Mouse (Mus musculus) midbrain, embryonic 10.5 days (tissue): Measurements from ENCODE around the gene Braf. TPM values are rescaled to one million over a fixed set of nuclear protein-coding genes. Genes with fewer than 3 reads are reported as not detected.
A peak's percentile ranks its signal among the peaks of the same experiment; 100 is the strongest.
"Not testable (repeated sequence)": the region's sequence is repeated elsewhere in the genome, so short reads cannot be mapped to it uniquely, and the experiment has no call there.

ENCODE experiments used
- DNase-seq: peaks from one replicate; pipeline ENCODE4 v3.0.0-alpha.2; 2017; ENCODE audit warnings: low spot score
- H3K27ac ChIP-seq: fragments of 300-500 bp; sonication (generic); replicated peaks from 2 replicates; pipeline ENCODE4 v1.5.1; 2016; ENCODE audit warnings: mild to moderate bottlenecking
- H3K27me3 ChIP-seq: fragments of 300-500 bp; sonication (generic); 2 replicates; pipeline ENCODE4 v1.6.1; 2016; ENCODE audit warnings: low read depth, mild to moderate bottlenecking; ENCODE audit not compliant: poor library complexity, severe bottlenecking
- H3K36me3 ChIP-seq: fragments of 300-500 bp; sonication (generic); 2 replicates; pipeline ENCODE4 v1.6.1; 2016; ENCODE audit warnings: mild to moderate bottlenecking, moderate library complexity
- H3K4me1 ChIP-seq: fragments of 300-500 bp; sonication (generic); 2 replicates; pipeline ENCODE4 v1.6.1; 2016
- H3K4me3 ChIP-seq: fragments of 300-500 bp; sonication (generic); 2 replicates; pipeline ENCODE4 v1.5.1; 2016; ENCODE audit warnings: mild to moderate bottlenecking, moderate library complexity
- H3K9me3 ChIP-seq: fragments of 300-500 bp; sonication (generic); replicated peaks from 2 replicates; pipeline ENCODE4 v1.6.1; 2016; ENCODE audit warnings: mild to moderate bottlenecking
- WGBS: fragments of 180-500 bp; shearing (Covaris S2); methylation state at CpG from one replicate; pipeline ENCODE4 v1.1.7; 2016; 5-methylcytosine and 5-hydroxymethylcytosine counted together
- polyA plus RNA-seq: library from polyadenylated mRNA; unstranded; fragments of >200 nt; fragmentation: Nextera tagmentation; extraction: Ambion mirVana; gene quantifications from 2 replicates; pipeline ENCODE4 v1.2.1, GENCODE M21; 2016

The Braf gene
- 17.9 and 19.0 TPM in 2 replicates for polyA plus RNA-seq

DNA sequence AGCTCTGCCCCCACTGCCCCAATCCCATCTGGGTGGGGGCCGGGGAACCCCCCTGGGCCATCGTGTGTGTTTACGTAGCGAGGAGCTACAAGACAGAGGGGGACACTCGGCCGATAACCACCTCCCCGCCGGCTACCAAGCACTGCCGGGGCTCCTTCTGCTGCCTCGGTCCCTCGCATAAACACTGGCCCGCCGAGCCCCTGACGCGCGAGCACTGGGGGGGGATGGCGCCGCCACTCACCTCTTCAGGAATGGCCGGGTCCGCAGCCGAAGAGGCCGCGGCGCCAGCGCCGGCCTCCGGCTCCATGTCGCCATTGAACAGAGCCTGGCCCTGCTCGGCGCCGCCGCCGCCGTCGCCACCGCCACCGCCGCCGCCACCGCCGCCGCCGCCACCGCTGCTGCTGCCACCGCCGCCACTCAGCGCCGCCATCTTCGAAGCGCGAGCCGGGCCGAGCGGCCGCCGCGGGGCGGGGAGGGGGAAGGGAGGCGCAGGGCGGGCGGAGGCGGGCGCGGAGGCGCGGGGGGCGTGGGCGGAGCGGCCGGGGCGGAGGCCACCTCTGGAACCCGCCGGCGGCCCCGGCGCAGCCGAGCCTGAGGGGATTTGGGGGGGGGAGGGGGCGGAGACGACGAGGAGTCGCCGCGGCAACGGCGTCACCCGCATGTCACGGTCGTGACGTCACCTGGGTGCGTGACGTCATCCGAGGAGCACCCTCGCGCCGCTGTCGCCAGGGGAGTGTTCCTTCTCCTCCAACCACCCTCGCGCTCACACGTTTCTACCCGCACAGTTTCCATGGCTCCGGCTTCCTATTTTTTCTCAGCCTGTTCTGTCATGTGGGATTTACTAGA lies at the start of gene Braf:
Braf (minus strand) TSS at position 598 of the 846 bp plus-strand sequence.
- WGBS: 1% methylated on average over 93 of the region's 101 CpGs
- Histone ChIP-seq H3K36me3 (no peaks in the 10 kb centered on the region), H3K4me3 (peak within 1 kb of the TSS; percentile 95), H3K9me3 (no peaks in the 10 kb centered on the region), H3K4me1 (peaks cover 30% of the 10 kb centered on the region), H3K27ac (peak within 1 kb of the TSS; percentile 97), H3K27me3 (no peaks in the 10 kb centered on the region)
- peak; percentile 90 for DNase-seq

DNA sequence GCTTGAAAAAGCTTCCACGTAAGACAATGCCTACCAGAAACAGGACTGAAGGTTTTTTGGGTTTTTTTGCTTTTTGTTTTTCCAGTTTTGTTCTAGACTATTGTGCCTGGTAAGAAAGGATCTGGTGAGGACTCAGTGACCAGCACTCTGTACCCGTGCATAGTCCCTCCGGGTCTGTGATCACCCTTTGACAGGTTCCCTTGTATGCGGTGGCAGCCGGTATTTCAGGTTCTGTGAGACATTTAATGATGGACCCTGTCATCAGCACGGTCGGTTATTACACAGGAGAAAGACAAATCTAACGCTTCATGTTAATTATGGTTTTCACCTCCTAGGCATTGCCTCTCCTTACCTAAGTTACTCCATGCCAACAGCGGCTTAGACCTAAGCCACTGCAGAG lies 49.8 kb upstream of the Braf start:
- 90% methylated on average over 9 of the region's 9 CpGs for WGBS

DNA sequence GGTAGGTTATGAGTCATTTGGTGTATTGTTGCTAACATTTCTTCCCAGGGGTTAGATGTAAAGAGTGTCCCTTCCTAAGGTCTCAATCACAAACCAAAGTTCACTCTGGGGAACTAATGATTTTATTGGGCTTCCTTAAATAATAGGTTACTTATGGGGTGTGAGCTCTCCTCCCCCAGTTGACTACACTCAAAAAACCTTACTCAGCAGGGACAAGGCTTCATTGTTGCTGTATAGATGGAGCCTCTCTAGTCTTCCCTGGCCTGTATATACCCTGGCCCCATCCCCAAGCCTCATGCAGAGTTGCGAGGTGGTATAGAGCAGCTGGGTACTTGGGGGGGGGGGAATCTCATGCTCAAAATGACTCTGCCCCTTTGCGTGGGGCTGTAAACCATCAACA lies 32.0 kb upstream of the Braf start:
- Histone ChIP-seq H3K27me3 (no peaks in the 10 kb centered on the region), H3K9me3 (no peaks in the 10 kb centered on the region), H3K27ac (no peak overlapping the region), H3K36me3 (no peaks in the 10 kb centered on the region), H3K4me1 (no peaks in the 10 kb centered on the region), H3K4me3 (no peak overlapping the region)
- 98% methylated on average over 2 of the region's 2 CpGs for WGBS
- DNase-seq: no peak

More for the DNA sequence above, 49.8 kb upstream of the Braf start:
- Histone ChIP-seq H3K27me3 (no peaks in the 10 kb centered on the region), H3K9me3 (no peaks in the 10 kb centered on the region), H3K27ac (no peak overlapping the region), H3K4me1 (peaks cover 10% of the 10 kb centered on the region; the same call in 1 of the 2 replicates), H3K4me3 (no peak overlapping the region), H3K36me3 (no peaks in the 10 kb centered on the region)
- no peak for DNase-seq

DNA sequence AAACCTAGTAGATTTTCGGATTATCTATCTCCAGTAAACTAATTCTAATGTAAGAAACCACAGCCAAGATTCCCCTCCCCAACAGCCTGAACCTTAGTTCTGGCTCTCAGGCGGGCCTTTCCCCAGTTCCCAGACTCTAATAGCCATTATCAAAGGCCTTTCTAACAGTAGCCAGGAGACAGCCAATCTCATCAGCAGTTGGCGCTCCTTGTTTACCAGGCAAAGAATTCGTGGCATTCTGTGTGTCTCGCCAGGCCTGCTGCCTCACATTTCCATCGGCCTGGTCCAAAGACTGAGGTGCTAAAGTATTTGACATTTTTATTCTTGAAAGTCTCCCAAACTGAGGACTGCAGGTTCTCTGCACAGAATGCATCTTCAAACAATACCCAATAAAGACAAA lies 24.6 kb upstream of the Braf start:
- DNase-seq: no peak
- Histone ChIP-seq H3K36me3 (no peaks in the 10 kb centered on the region), H3K9me3 (no peaks in the 10 kb centered on the region), H3K27me3 (no peaks in the 10 kb centered on the region), H3K27ac (0 out of 2 replicates have a peak overlapping the region, but pooled peaks have one; percentile 13), H3K4me1 (0 out of 2 replicates have a peak, but pooled peaks cover 5% of the 10 kb centered on the region), H3K4me3 (no peak overlapping the region)
- 25% methylated on average over 6 of the region's 6 CpGs for WGBS

DNA sequence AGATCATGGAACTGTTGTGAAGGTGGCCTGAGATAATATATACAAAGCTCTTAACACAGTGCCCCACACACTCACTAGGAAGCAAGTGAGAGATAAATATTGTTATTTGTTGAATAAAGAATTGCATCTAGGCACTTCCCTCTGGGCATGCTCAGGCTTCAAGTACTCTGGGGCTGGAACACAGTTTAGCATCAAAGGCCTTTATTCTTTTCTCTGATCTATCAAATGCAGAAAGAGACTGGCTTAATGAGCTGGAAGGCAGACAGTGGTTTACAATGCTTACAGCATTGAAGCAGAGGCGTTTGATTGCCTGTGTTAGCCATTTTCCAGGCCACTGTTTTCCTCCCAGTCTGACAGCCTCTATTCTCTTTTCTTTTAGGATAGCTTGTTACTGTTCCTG lies 21.8 kb upstream of the Braf start:
- Histone ChIP-seq H3K4me1 (0 out of 2 replicates have a peak, but pooled peaks cover 5% of the 10 kb centered on the region), H3K36me3 (no peaks in the 10 kb centered on the region), H3K27ac (no peak overlapping the region), H3K4me3 (no peak overlapping the region), H3K9me3 (no peaks in the 10 kb centered on the region), H3K27me3 (no peaks in the 10 kb centered on the region)
- no peak for DNase-seq
- 52% methylated on average over 1 of the region's 1 CpGs for WGBS

DNA sequence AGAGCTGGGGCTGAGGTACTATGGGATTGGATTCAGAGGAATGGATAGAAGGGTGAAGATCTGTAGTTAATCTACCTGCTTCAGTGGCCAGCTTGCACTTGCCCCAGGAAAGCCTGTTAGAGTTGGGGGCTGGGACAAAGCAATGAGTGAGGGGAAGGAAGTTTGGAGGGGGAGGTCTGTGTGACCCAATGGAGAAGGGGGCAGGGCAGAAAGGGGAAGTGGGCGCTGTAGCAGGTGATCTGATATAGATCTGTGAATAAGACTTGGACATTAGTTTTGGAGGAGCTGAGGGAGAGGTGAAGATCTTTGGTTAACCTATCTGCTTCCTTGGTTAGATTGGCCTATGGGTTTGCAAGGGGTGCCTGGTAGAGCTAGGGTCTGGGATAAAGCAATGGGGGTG lies 20.2 kb upstream of the Braf start:
- DNase-seq: no peak
- no peaks in the 10 kb centered on the region for H3K9me3 ChIP-seq
- 0 out of 2 replicates have a peak, but pooled peaks cover 5% of the 10 kb centered on the region for H3K4me1 ChIP-seq
- no peak overlapping the region for H3K27ac ChIP-seq
- 96% methylated on average over 1 of the region's 1 CpGs for WGBS
- H3K27me3 ChIP-seq: no peaks in the 10 kb centered on the region
- no peak overlapping the region for H3K4me3 ChIP-seq
- H3K36me3 ChIP-seq: no peaks in the 10 kb centered on the region

DNA sequence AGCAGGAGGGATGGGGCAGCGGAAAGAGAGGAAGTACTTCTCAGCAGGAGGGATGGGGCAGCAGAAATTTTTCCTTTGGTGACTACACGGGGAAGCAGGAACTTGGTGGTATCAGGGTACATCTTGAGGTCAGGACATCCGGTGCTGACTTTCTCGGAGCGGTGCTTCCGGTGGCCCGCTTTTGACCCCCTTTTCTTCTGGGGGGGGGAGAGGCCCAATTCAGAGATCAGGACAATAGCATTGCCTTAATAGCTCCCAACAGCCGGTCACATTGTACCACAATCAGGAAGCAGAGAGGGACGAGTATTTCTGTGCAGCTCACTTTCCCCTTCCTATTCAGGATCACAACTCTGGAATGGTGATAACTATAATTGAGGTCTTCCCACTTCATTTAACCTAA lies 14.4 kb upstream of the Braf start:
- H3K9me3 ChIP-seq, DNase-seq, H3K4me3 ChIP-seq, H3K27ac ChIP-seq, H3K27me3 ChIP-seq, H3K4me1 ChIP-seq, H3K36me3 ChIP-seq: not testable (repeated sequence)
- WGBS: 89% methylated on average over 9 of the region's 9 CpGs

DNA sequence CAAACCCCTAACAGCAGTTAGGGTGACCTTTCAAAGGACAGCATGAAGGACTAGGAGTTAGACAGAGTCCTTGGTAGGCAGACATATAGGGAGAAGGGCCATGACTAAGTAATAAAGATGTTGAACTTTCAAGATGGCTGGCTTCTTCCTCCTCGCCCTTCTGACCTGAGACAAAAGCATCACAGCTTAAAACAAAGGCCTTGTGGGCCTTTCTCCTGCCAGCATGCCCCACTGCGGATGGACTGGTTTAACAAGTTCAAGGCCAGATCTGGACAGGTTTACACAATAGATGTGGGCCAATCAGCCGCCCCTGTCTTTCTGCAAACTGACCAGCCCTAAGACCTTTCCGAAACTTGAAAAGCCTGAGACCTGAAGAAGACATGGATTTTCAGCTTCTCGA lies 2.8 kb upstream of the Braf start:
- Histone ChIP-seq H3K4me3 (no peak overlapping the region), H3K4me1 (peaks cover 12% of the 10 kb centered on the region), H3K27me3 (no peaks in the 10 kb centered on the region), H3K9me3 (no peaks in the 10 kb centered on the region), H3K27ac (no peak overlapping the region), H3K36me3 (no peaks in the 10 kb centered on the region)
- WGBS: 89% methylated on average over 5 of the region's 5 CpGs
- DNase-seq: no peak

DNA sequence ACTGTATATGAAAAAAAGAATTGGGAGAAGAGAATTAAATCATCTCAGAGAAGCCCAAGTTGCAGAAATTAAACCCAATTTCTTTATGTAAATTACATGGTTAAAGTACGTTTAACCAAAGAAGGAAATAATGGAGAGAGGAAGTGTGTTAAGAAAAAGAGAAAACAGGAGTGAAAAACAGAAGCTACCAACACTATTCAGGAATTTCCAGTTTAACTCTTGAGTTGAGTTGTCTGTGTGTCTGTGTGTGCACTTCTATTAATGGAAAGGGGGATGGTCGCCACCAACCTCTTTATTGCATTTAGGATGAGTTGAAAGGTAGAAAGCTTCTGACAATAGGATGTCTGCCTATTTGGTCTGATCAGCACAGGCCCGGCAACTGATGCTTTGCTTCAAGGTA lies 886 bp upstream of the Braf start:
- Histone ChIP-seq H3K27ac (no peak overlapping the region), H3K4me3 (no peak overlapping the region), H3K27me3 (no peaks in the 10 kb centered on the region), H3K4me1 (peaks cover 21% of the 10 kb centered on the region), H3K9me3 (no peaks in the 10 kb centered on the region), H3K36me3 (no peaks in the 10 kb centered on the region)
- no peak for DNase-seq
- 82% methylated on average over 3 of the region's 3 CpGs for WGBS

DNA sequence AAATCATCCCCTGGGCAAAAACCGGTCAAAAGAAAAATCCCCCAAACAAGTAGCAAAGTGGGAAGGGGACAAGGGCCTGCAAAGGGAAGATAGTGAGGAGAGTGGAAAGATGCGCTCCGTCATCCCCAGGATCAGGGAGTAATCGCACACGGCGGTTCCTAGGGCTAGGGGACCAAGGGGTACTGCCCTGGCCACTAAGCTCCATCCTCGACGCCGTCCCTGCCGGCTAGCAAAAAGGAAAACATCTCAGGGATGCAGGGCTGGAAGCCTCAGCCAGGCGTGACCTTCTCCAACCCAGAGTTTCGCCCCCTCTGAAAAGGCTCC lies 759 bp downstream of the Braf start:
- Histone ChIP-seq H3K4me3 (peak overlapping the region; percentile 95), H3K4me1 (peaks cover 30% of the 10 kb centered on the region), H3K27ac (peak overlapping the region; percentile 97), H3K36me3 (no peaks in the 10 kb centered on the region), H3K9me3 (no peaks in the 10 kb centered on the region), H3K27me3 (no peaks in the 10 kb centered on the region)
- 0% methylated on average over 12 of the region's 12 CpGs for WGBS
- DNase-seq: no peak

DNA sequence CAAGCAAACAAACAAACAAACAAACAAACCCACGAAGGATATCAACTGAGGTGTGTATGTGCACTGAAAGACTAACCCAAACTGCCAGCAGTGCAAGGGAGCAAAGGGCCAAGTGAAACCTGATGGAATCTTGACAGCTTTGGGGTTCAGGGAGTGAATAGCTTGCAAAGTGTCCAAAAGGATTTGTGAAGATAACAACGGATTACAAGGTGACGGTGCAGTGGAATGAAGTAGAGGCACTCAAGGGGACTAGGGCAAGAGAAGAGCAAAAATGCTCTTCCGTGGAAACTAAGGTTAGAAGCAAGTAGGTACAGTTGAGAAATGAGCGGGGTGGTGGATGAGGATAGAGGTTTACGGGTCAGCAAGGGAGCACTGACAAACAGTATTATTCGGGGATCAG lies 1.2 kb downstream of the Braf start:
- Histone ChIP-seq H3K9me3 (no peaks in the 10 kb centered on the region), H3K36me3 (no peaks in the 10 kb centered on the region), H3K4me3 (peak overlapping the region; percentile 95), H3K27ac (peak overlapping the region; percentile 97), H3K4me1 (peaks cover 30% of the 10 kb centered on the region), H3K27me3 (no peaks in the 10 kb centered on the region)
- WGBS: 3% methylated on average over 7 of the region's 7 CpGs
- peak; percentile 17 for DNase-seq

DNA sequence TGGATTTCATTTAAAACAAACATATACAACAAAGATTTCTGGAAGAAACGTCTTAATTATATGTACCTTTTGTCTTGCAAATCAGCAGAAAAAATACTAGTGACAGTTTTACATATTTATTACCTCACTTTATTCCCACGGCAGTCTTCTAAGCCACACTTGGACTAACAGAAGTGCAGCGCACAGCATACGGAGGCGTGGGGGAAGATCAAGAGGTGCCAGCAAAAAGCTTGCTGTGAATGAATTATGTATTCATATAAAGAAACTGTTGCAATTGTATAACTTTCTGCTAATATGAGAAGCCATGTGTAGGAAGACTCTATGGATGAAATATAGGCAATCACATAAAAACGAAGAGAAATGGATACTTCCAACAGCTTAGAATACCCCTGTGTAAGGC lies 6.7 kb downstream of the Braf start:
- Histone ChIP-seq H3K36me3 (no peaks in the 10 kb centered on the region), H3K27me3 (no peaks in the 10 kb centered on the region), H3K27ac (no peak overlapping the region), H3K9me3 (no peaks in the 10 kb centered on the region), H3K4me1 (peaks cover 26% of the 10 kb centered on the region), H3K4me3 (no peak overlapping the region)
- DNase-seq: no peak
- 90% methylated on average over 6 of the region's 6 CpGs for WGBS

DNA sequence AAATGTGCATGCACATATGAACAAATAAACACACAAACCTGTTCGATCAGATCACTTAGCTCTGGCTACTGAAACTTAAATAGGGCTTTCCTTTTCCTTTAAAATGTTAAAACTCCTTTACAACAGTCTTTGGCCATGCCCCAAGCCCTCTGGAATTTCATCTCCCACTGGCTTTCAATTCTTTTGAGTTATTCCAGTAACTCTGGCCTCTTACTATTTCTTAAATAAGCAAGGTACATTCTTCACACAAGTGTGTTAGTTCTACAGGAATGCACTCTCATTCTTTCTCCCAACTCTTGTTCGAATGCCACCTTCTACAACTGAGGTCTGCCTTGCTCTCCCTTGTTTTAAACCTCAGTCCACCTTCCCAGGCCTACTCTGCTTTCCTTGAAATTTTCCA lies 8.2 kb downstream of the Braf start:
- no peak overlapping the region for H3K27ac ChIP-seq
- peaks cover 16% of the 10 kb centered on the region for H3K4me1 ChIP-seq
- 94% methylated on average over 2 of the region's 2 CpGs for WGBS
- DNase-seq: no peak
- H3K36me3 ChIP-seq: no peaks in the 10 kb centered on the region
- H3K4me3 ChIP-seq: no peak overlapping the region
- no peaks in the 10 kb centered on the region for H3K9me3 ChIP-seq
- H3K27me3 ChIP-seq: no peaks in the 10 kb centered on the region
